Mouse (Mus musculus) neural tube, embryonic 13.5 days (tissue): ENCODE data around the gene Rassf4. TPM values are rescaled to one million over a fixed set of nuclear protein-coding genes. Genes with fewer than 3 reads are reported as not detected.

Source experiments
- ATAC-seq: fragments of 200-750 bp; cut with Nextera tagmentation; 2 replicates; pipeline ENCODE4 v1.8.0; 2017; ENCODE audit warnings: low read depth, mild to moderate bottlenecking, moderate TSS enrichment, moderate library complexity
- H3K27ac ChIP-seq: fragments of 300-500 bp; sonication (generic); replicated peaks from 2 replicates; pipeline ENCODE4 v1.5.1; 2015; ENCODE audit warnings: moderate library complexity, mild to moderate bottlenecking, inconsistent platforms
- H3K27me3 ChIP-seq: fragments of 300-500 bp; sonication (generic); 2 replicates; pipeline ENCODE4 v1.6.1; 2015; ENCODE audit warnings: mild to moderate bottlenecking, inconsistent platforms
- H3K36me3 ChIP-seq: fragments of 300-500 bp; sonication (generic); 2 replicates; pipeline ENCODE4 v1.6.1; 2015; ENCODE audit warnings: mild to moderate bottlenecking, inconsistent platforms
- H3K4me1 ChIP-seq: fragments of 300-500 bp; sonication (generic); replicated peaks from 2 replicates; pipeline ENCODE4 v1.6.1; 2015; ENCODE audit warnings: inconsistent platforms
- H3K4me2 ChIP-seq: fragments of 300-500 bp; sonication (generic); 2 replicates; pipeline ENCODE4 v1.6.1; 2015; ENCODE audit warnings: inconsistent platforms, mild to moderate bottlenecking, moderate library complexity
- H3K4me3 ChIP-seq: fragments of 300-500 bp; sonication (generic); 2 replicates; pipeline ENCODE4 v1.5.1; 2015; ENCODE audit warnings: mild to moderate bottlenecking, inconsistent platforms
- H3K9ac ChIP-seq: fragments of 300-500 bp; sonication (generic); 2 replicates; pipeline ENCODE4 v1.6.1; 2015; ENCODE audit warnings: moderate library complexity, mild to moderate bottlenecking, inconsistent platforms
- H3K9me3 ChIP-seq: fragments of 300-500 bp; sonication (generic); 2 replicates; pipeline ENCODE4 v1.6.1; 2016; ENCODE audit warnings: inconsistent platforms
- WGBS: fragments of 180-500 bp; shearing (Covaris S2); methylation state at CpG from one replicate; pipeline ENCODE4 v1.1.7; 2015; 5-methylcytosine and 5-hydroxymethylcytosine counted together
- polyA plus RNA-seq: library from polyadenylated mRNA; unstranded; fragments of >200 nt; fragmentation: Nextera tagmentation; extraction: Ambion mirVana; gene quantifications from 2 replicates; pipeline ENCODE4 v1.2.1, GENCODE M21; 2015

The Rassf4 gene
- polyA plus RNA-seq, 1 experiment from 2014 or later, result 25.3 TPM

DNA sequence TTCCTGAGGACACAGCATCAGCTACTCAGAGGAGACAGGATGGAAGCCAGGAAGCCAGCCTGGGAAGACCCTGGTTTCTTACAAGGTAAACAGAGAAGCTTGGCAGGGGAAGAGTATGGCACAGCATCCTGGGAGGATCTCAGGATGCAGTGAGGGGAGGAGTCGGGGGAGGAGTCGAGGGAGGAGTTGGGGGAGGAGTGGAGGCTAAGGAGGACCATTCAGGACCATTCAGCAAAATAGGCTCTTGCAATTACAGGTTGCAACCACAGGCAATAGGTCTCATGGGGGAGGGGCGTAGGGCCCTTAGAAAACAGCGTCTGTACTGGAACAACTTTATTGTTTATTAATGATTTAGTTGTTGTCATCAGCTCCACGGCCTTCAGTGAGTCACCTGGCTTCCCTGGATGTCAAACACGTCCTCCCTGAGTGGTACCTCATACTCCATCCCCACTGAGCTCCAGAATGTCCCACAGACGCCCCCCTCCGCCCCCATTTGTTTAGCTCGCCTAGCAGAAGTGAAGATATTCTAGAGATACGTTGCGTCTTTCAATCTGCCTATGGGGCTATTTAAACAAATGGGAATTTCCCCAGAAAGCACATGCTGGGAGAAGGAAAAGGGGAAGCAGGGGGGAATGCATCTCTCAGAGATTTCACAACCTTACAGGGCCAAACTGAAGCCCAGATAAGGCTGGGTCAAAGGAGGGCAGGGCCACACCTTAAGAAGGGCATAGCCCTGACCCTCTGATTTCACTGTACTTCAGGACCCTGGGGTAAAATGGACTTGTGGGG, 4.9 kb downstream of the Rassf4 start:
- no peak overlapping the region for H3K4me3 ChIP-seq
- peaks cover 10% of the 10 kb centered on the region; the same call in 1 of the 2 replicates for H3K27me3 ChIP-seq
- H3K27ac ChIP-seq, result no peak overlapping the region
- peaks cover 73% of the 10 kb centered on the region for H3K4me1 ChIP-seq
- H3K36me3 ChIP-seq, result no peaks in the 10 kb centered on the region
- ATAC-seq, result no peak
- H3K4me2 ChIP-seq, result no peak overlapping the region
- H3K9me3 ChIP-seq, result no peaks in the 10 kb centered on the region
- WGBS, result 37% methylated on average over 11 of the region's 11 CpGs
- no peak overlapping the region for H3K9ac ChIP-seq

DNA sequence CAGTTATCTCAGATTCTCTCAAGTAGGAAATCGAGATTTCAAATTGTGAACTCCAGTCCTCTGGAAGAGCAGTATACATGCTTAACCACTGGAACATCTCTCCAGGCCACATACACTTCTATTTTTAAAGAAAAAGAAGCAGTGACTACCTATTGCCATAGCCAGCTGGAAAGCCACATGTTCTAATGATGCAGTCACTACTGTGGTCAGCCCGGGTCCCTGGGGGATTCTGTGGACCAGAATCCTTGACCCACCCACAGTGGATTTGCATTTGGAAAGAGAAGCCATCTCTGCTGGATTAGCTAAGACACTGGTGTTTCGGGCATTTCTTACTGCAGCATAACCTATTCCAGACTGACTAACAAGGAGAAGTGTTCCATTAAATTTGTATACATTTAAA, 6.4 kb downstream of the Rassf4 start:
- no peak for ATAC-seq
- H3K4me1 ChIP-seq, result peaks cover 62% of the 10 kb centered on the region
- no peaks in the 10 kb centered on the region for H3K9me3 ChIP-seq
- no peak overlapping the region for H3K4me3 ChIP-seq
- no peak overlapping the region for H3K9ac ChIP-seq
- H3K4me2 ChIP-seq, result no peak overlapping the region
- peaks cover 10% of the 10 kb centered on the region; the same call in 1 of the 2 replicates for H3K27me3 ChIP-seq
- no peaks in the 10 kb centered on the region for H3K36me3 ChIP-seq
- 60% methylated on average over 3 of the region's 3 CpGs for WGBS
- no peak overlapping the region for H3K27ac ChIP-seq

DNA sequence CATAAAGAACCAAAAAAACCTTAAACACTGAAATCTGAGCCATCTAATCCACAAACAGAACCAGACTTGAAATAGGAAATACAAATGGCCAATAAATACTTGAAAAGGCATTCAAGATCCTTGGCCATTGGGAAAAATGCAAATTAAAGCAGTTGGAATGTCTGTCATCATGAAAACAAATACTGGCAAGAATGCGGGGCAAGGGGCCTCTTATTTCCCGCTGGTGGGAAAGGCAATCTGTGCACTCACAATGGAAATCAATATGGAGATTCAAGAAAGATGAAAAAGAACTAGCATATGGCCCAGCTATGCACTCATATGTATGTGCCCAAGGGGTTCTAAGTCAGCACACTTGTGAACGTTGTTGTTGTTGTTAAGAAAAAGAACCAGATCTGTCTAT, 6.9 kb downstream of the Rassf4 start:
- Histone ChIP-seq H3K36me3 (no peaks in the 10 kb centered on the region), H3K9me3 (no peaks in the 10 kb centered on the region), H3K4me1 (peaks cover 57% of the 10 kb centered on the region), H3K4me3 (no peak overlapping the region), H3K27me3 (peaks cover 10% of the 10 kb centered on the region; the same call in 1 of the 2 replicates), H3K27ac (no peak overlapping the region), H3K4me2 (no peak overlapping the region), H3K9ac (no peak overlapping the region)
- 25% methylated on average over 3 of the region's 3 CpGs for WGBS
- ATAC-seq, result no peak

DNA sequence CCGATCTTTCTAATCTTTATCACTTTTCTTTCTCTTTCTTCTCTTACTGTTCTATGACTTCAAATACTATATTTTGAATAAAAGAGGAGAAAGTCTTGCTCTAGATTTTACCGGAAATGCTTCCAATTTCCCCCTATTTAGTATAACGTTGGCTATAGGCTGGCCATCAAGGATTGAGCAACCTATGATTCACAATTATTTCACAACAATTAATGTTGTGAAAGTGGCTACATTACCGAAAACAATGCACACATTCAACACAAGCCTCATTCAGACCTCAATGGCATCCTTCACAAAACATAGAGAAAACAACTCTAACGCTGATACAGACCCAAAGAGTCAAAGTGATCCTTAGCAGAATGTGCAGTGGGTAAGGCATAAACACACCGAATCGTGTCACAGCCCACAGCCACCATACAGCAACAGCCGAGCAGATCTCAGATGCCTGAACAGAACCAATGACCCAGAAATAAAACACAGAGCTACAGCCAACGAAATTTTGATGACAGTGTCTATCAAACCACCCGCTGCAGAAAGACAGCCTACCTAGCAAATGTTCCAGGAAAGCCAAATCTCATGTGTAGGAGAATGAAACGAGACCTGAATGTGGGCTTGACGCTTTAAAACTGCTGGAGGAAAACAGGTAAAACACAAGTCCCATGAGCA, 7.5 kb downstream of the Rassf4 start:
- no peaks in the 10 kb centered on the region for H3K36me3 ChIP-seq
- H3K27ac ChIP-seq, result no peak overlapping the region

DNA sequence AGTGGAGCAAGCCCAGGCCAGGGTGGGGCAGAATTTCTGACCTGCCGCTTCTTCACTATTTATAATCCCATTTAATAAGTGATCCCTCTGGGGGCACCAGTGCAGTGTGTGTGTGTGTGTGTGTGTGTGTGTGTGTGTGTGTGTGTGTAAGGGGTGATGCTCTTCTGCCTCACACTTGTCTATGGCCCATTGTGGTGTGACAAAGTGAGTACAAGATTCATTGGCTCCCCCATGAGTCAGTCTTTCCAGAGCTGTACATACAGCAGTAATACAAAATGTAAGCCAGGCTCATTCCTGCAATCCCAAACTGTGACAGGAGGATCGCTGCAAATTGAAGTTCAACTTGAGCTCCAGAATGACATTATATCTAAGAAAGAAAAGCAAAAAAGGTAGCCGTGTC, 8.9 kb downstream of the Rassf4 start:
- no peak overlapping the region for H3K27ac ChIP-seq
- H3K4me3 ChIP-seq, result no peak overlapping the region
- 79% methylated on average over 3 of the region's 3 CpGs for WGBS
- H3K27me3 ChIP-seq, result no peaks in the 10 kb centered on the region
- H3K4me2 ChIP-seq, result no peak overlapping the region
- H3K36me3 ChIP-seq, result no peaks in the 10 kb centered on the region
- H3K9ac ChIP-seq, result no peak overlapping the region
- peaks cover 36% of the 10 kb centered on the region for H3K4me1 ChIP-seq
- H3K9me3 ChIP-seq, result no peaks in the 10 kb centered on the region
- ATAC-seq, result no peak

More for the DNA sequence above, 7.5 kb downstream of the Rassf4 start:
- WGBS, result 67% methylated on average over 12 of the region's 12 CpGs
- peaks cover 50% of the 10 kb centered on the region for H3K4me1 ChIP-seq
- no peak overlapping the region for H3K4me2 ChIP-seq
- ATAC-seq, result no peak
- H3K4me3 ChIP-seq, result no peak overlapping the region
- no peaks in the 10 kb centered on the region for H3K9me3 ChIP-seq
- no peak overlapping the region for H3K9ac ChIP-seq
- H3K27me3 ChIP-seq, result 0 out of 2 replicates have a peak, but pooled peaks cover 7% of the 10 kb centered on the region

DNA sequence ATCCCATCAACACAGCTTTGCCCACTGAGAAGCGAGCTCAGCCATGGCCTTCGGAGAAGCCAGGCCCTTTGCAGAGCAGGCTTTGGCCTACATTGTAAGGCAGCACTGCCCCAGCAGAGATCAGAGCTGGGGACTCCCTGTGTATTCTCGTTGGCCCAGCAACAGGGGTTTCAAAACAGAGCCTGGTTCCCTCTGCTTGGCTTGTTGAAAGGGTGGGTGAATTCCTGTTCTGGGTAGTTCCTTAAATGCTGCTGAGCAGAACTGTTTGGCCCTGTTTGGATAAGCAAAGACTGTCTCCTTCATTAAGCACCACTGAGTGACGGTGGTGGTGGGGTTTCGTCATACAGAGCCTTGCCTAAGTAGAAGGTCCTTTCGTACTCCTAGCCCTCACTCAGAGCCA, 9.7 kb downstream of the Rassf4 start:
- Histone ChIP-seq H3K36me3 (no peaks in the 10 kb centered on the region), H3K4me1 (peaks cover 29% of the 10 kb centered on the region), H3K4me2 (no peak overlapping the region), H3K27ac (no peak overlapping the region), H3K27me3 (no peaks in the 10 kb centered on the region), H3K9me3 (no peaks in the 10 kb centered on the region), H3K4me3 (no peak overlapping the region), H3K9ac (no peak overlapping the region)
- no peak for ATAC-seq
- WGBS, result 80% methylated on average over 6 of the region's 6 CpGs

DNA sequence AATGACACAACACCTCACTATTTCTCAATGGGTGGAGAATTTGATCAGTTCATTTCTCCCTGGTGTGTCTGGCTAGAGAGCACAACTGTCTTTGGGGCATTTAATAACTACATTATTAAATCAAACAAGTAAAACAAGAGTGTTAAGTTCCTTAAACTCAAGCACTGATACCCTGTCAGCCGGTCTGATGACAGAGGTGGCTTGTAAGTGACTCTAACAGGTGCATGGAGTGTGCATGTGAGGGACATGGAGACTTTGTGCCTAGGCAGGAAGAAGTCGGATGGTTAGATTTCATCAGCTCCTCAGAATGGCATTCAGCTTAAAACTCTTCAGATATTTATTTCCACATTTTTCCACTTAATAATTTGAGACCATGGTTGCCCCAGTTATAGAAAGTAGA, 10.4 kb downstream of the Rassf4 start:
- H3K4me1 ChIP-seq, result peaks cover 27% of the 10 kb centered on the region
- ATAC-seq, result no peak
- no peaks in the 10 kb centered on the region for H3K27me3 ChIP-seq
- H3K36me3 ChIP-seq, result no peaks in the 10 kb centered on the region
- no peak overlapping the region for H3K27ac ChIP-seq
- H3K9ac ChIP-seq, result no peak overlapping the region
- no peaks in the 10 kb centered on the region for H3K9me3 ChIP-seq
- 89% methylated on average over 2 of the region's 2 CpGs for WGBS
- H3K4me2 ChIP-seq, result no peak overlapping the region
- no peak overlapping the region for H3K4me3 ChIP-seq

DNA sequence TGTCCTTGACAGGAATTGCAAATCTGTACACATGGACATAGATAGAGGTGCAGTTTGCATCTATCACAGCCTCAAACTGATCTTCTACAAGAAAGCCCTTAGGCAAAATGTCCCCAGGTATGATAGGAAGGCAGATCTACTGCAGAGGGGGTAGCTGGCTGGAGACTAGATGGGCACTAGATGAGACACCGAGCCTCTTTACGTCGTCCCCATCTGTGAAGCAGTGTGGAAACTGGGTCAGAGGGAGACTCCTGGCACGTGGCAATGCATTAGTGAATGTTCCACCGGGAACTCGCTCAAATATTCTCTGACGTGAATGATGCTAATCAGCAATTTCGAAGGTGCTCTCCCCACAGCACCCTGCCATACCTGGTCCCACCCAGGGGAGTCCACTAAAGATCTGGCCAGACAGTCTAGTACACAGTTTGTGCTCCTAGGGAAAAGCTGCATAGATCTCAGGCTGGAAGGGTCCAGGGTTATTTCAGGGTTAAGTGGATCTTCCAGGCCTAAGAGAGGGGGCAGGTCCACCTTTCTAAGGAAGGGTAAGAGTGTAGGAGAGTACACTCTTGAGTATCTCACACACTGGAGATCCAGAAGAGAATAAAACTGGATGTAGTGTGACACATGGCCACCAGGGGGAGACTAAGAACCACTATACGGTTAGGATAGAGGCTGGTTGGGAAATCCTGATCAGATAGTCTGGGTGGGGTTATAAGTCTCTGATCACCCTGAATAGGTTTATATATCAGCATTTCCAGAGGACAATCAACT, 19.9 kb downstream of the Rassf4 start:
- no peaks in the 10 kb centered on the region for H3K36me3 ChIP-seq
- no peak overlapping the region for H3K4me3 ChIP-seq
- peaks cover 10% of the 10 kb centered on the region for H3K4me1 ChIP-seq
- no peak overlapping the region for H3K27ac ChIP-seq
- peak; percentile 83 for ATAC-seq
- H3K27me3 ChIP-seq, result no peaks in the 10 kb centered on the region
- H3K4me2 ChIP-seq, result no peak overlapping the region
- H3K9ac ChIP-seq, result no peak overlapping the region
- WGBS, result 60% methylated on average over 9 of the region's 9 CpGs
- H3K9me3 ChIP-seq, result no peaks in the 10 kb centered on the region

DNA sequence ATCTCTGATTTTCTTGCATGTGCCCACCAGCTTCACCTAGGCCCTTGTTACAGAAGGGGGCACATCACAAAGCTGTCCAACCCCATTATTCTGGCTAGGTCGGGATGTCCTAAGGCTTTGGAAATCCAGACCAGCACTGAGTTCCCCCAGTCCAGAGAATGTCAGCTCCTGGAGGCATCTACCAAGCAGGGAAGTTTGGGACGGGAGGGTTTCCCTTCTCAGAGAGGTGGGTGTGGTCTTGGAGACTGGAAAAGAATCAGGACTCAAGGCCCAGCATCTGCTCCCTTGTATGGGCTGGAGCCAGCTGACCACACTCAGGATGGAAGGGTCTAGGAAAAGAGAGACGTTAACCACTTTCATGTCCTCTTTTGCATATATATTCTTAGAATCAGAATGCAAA, 20.6 kb downstream of the Rassf4 start:
- Histone ChIP-seq H3K27me3 (no peaks in the 10 kb centered on the region), H3K27ac (no peak overlapping the region), H3K4me3 (no peak overlapping the region), H3K9me3 (no peaks in the 10 kb centered on the region), H3K4me2 (no peak overlapping the region), H3K9ac (no peak overlapping the region), H3K36me3 (no peaks in the 10 kb centered on the region), H3K4me1 (peaks cover 10% of the 10 kb centered on the region)
- no peak for ATAC-seq
- 75% methylated on average over 3 of the region's 3 CpGs for whole genome bisulfite sequencing

DNA sequence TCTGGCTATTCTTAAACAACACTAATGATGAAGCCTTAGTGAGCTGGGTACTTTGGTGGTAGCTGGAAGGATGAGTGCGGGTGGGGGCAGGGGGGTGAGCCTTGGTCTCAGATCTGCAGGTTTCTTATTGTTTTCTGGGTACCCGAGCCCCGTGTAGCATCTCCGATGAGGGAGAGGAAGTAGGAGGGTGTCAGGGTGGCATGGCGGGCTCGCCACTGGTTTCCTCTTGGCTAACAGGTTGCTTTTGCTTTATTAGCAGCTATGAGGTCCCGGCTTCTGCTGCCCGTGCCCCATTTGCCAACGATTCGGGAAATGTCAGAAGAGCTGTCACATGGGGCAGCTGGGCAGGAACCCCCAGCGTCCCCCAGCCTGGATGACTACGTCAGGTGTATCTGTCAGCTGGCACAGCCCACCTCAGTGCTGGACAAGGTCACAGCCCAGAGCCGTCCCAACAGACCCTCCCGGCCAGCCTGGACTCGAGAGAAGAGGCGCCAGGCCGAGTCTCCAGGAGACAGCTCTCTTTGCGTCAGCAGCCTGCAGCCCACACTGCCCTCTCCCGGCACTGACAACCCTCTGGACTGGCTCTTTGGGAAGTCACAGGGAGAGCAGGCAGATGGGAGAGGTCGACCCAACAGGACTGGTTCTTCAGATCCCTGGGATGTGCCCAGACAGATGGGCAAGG, 22.2 kb downstream of the Rassf4 start:
- Histone ChIP-seq H3K9ac (no peak overlapping the region), H3K9me3 (no peaks in the 10 kb centered on the region), H3K4me2 (0 out of 2 replicates have a peak overlapping the region, but pooled peaks have one; percentile 1), H3K27me3 (no peaks in the 10 kb centered on the region), H3K4me3 (no peak overlapping the region), H3K36me3 (no peaks in the 10 kb centered on the region), H3K27ac (no peak overlapping the region), H3K4me1 (peaks cover 10% of the 10 kb centered on the region)
- ATAC-seq, result no peak
- 82% methylated on average over 20 of the region's 20 CpGs for WGBS

DNA sequence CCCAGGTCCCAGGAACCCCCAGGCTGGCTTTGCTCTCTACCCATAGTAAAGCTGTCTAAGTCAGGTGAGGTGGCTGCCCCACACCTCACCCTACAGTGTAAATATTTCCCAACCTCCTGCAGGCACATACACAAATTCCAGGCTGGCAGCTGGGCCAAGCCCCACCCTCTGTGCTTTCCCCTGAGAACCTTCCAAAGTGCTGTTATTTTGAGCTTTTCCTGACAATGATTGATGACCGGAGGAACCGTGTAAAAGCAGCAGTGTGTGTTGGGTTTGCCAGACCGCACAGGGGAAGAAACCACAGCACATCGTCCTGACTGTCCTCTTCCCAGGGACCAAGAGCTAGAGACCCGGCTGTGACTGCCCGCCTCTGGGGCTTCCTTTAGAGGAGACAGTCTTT, 23.3 kb downstream of the Rassf4 start, which contains the start of gene Depp1:
Gene Depp1 (plus strand): TSS at position 204 of the 400 bp plus-strand sequence.
- no peak; the same call in 1 of the 2 replicates for ATAC-seq
- H3K27ac ChIP-seq, result no peak within 1 kb of the TSS
- 0 out of 2 replicates have a peak within 1 kb of the TSS, but pooled peaks have one; percentile 22 for H3K9ac ChIP-seq
- 41% methylated on average over 6 of the region's 6 CpGs for WGBS
- H3K4me3 ChIP-seq, result no peak within 1 kb of the TSS
- no peaks in the 10 kb centered on the region for H3K9me3 ChIP-seq
- no peaks in the 10 kb centered on the region for H3K36me3 ChIP-seq
- no peaks in the 10 kb centered on the region for H3K27me3 ChIP-seq
- H3K4me1 ChIP-seq, result peaks cover 10% of the 10 kb centered on the region
- H3K4me2 ChIP-seq, result 0 out of 2 replicates have a peak within 1 kb of the TSS, but pooled peaks have one; percentile 1
